Mouse (Mus musculus) CH12.LX (cell line): ENCODE results near the gene Rtl1. TPM values are rescaled to one million over a fixed set of nuclear protein-coding genes. Genes with fewer than 3 reads are reported as not detected.

Experiments used
- DNase-seq: peaks from one replicate; pipeline ENCODE4 v3.0.0-alpha.2; 2013; ENCODE audit errors: extremely low read depth
- H3K27ac ChIP-seq: 2 replicates; pipeline ENCODE4 v1.5.1; 2012; ENCODE audit warnings: low read depth, mild to moderate bottlenecking, control low read depth, moderate library complexity; ENCODE audit not compliant: insufficient read depth
- H3K27me3 ChIP-seq: replicated peaks from 2 replicates; pipeline ENCODE3; 2012; ENCODE audit warnings: inconsistent platforms
- H3K36me3 ChIP-seq, 2 experiments: replicated peaks in 1 of 2; 2 replicates each; pipeline versions ENCODE3 to v1.6.1; 2012; ENCODE audit warnings: inconsistent platforms in 1 of 2, low read length in 1 of 2, mild to moderate bottlenecking in 1 of 2, mixed read lengths in 1 of 2, moderate library complexity in 1 of 2; ENCODE audit not compliant: control insufficient read depth in 1 of 2, insufficient read depth in 1 of 2
- H3K4me1 ChIP-seq, 2 experiments: 2 replicates each; pipeline ENCODE4 v1.6.1; 2012; ENCODE audit warnings: inconsistent platforms in 1 of 2, moderate library complexity in 1 of 2; ENCODE audit not compliant: insufficient read depth in 2 of 2, control insufficient read depth in 1 of 2
- H3K4me2 ChIP-seq: 2 replicates; pipeline ENCODE4 v1.6.1; 2012; ENCODE audit warnings: low read depth, mild to moderate bottlenecking, control low read depth; ENCODE audit not compliant: poor library complexity, insufficient read depth, severe bottlenecking
- H3K4me3 ChIP-seq, 3 experiments: fragments of 150-350 bp in 1 of 3; sonication (generic) in 1 of 3; replicated peaks in 1 of 3; 2 replicates each; pipeline versions ENCODE3 to v1.5.1; 2011 to 2012; ENCODE audit warnings: low read depth in 2 of 3, low read length in 2 of 3, mild to moderate bottlenecking in 2 of 3, moderate library complexity in 2 of 3, control low read depth in 1 of 3, improper control_type of control experiment in 1 of 3, inconsistent platforms in 1 of 3, mixed read lengths in 1 of 3; ENCODE audit not compliant: poor library complexity in 1 of 3
- H3K79me2 ChIP-seq: replicated peaks from 2 replicates; pipeline ENCODE4 v1.6.1; 2012; ENCODE audit warnings: mild to moderate bottlenecking, moderate library complexity; ENCODE audit not compliant: control insufficient read depth, poor library complexity, insufficient read depth, severe bottlenecking; ENCODE audit errors: extremely low read depth
- H3K9ac ChIP-seq: 2 replicates; pipeline ENCODE4 v1.6.1; 2012; ENCODE audit warnings: low read depth, mild to moderate bottlenecking, control low read depth, moderate library complexity; ENCODE audit not compliant: insufficient read depth
- H3K9me3 ChIP-seq: replicated peaks from 2 replicates; pipeline ENCODE3; 2012; ENCODE audit warnings: low read length, inconsistent platforms, mixed read lengths
- CTCF ChIP-seq, 2 experiments: IDR thresholded peaks in 1 of 2; conservative IDR thresholded peaks in 1 of 2; 2 replicates each; pipeline ENCODE4 v1.5.1; 2011 to 2012; ENCODE audit warnings: low read depth in 2 of 2, low read length in 2 of 2, improper control_type of control experiment in 1 of 2, inconsistent platforms in 1 of 2, mild to moderate bottlenecking in 1 of 2, moderate library complexity in 1 of 2
- E2F4 ChIP-seq: IDR thresholded peaks from 2 replicates; pipeline ENCODE4 v1.6.1; 2011; ENCODE audit warnings: low read depth, low read length, improper control_type of control experiment; ENCODE audit not compliant: insufficient replicate concordance
- ELF1 ChIP-seq: IDR thresholded peaks from 2 replicates; pipeline ENCODE4 v1.6.1; 2014; ENCODE audit warnings: low read depth, mild to moderate bottlenecking, inconsistent platforms, low read length, improper control_type of control experiment
- EP300 ChIP-seq: IDR thresholded peaks from 2 replicates; pipeline ENCODE4 v1.6.1; 2011; ENCODE audit warnings: low read length, improper control_type of control experiment
- GABPA ChIP-seq: IDR thresholded peaks from 2 replicates; pipeline ENCODE4 v1.6.1; 2012; ENCODE audit warnings: low read depth, low read length, improper control_type of control experiment, inconsistent platforms; ENCODE audit not compliant: insufficient replicate concordance
- HCFC1 ChIP-seq: IDR thresholded peaks from 2 replicates; pipeline ENCODE4 v1.6.1; 2012; ENCODE audit warnings: low read depth, mild to moderate bottlenecking, inconsistent platforms, low read length, improper control_type of control experiment
- IRF4 ChIP-seq: IDR thresholded peaks from 2 replicates; pipeline ENCODE4 v1.6.1; 2014; ENCODE audit warnings: low read depth, mild to moderate bottlenecking, inconsistent platforms, low read length, improper control_type of control experiment
- JUND ChIP-seq: conservative IDR thresholded peaks from 2 replicates; pipeline ENCODE4 v1.6.1; 2011; ENCODE audit warnings: low read depth, low read length, improper control_type of control experiment
- MAFK ChIP-seq: IDR thresholded peaks from 2 replicates; pipeline ENCODE4 v1.6.1; 2011; ENCODE audit warnings: low read length, improper control_type of control experiment; ENCODE audit not compliant: insufficient replicate concordance
- MAZ ChIP-seq: IDR thresholded peaks from 2 replicates; pipeline ENCODE4 v1.6.1; 2012; ENCODE audit warnings: low read depth, mild to moderate bottlenecking, inconsistent platforms, low read length, improper control_type of control experiment, moderate library complexity
- MEF2A ChIP-seq: IDR thresholded peaks from 2 replicates; pipeline ENCODE4 v1.6.1; 2014; ENCODE audit warnings: low read depth, mild to moderate bottlenecking, inconsistent platforms, low read length, improper control_type of control experiment, borderline replicate concordance
- MYC ChIP-seq: IDR thresholded peaks from 2 replicates; pipeline ENCODE4 v1.6.1; 2011; ENCODE audit warnings: low read depth, mild to moderate bottlenecking, improper control_type of control experiment, low read length
- NRF1 ChIP-seq: IDR thresholded peaks from 2 replicates; pipeline ENCODE4 v1.6.1; 2014; ENCODE audit warnings: low read depth, mild to moderate bottlenecking, inconsistent platforms, low read length, improper control_type of control experiment, moderate library complexity
- RCOR1 ChIP-seq: conservative IDR thresholded peaks from 2 replicates; pipeline ENCODE4 v1.6.1; 2012; ENCODE audit warnings: low read depth, mild to moderate bottlenecking, inconsistent platforms, low read length, improper control_type of control experiment
- SIN3A ChIP-seq: IDR thresholded peaks from 2 replicates; pipeline ENCODE4 v1.6.1; 2012; ENCODE audit warnings: low read length, improper control_type of control experiment, inconsistent platforms
- SMC3 ChIP-seq: IDR thresholded peaks from 2 replicates; pipeline ENCODE4 v1.6.1; 2011; ENCODE audit warnings: low read depth, low read length, improper control_type of control experiment
- TBP ChIP-seq: conservative IDR thresholded peaks from 2 replicates; pipeline ENCODE4 v1.6.1; 2011; ENCODE audit warnings: low read depth, low read length, improper control_type of control experiment
- UBTF ChIP-seq: IDR thresholded peaks from 2 replicates; pipeline ENCODE4 v1.6.1; 2012; ENCODE audit warnings: low read depth, mild to moderate bottlenecking, inconsistent platforms, low read length, improper control_type of control experiment, moderate library complexity
- USF2 ChIP-seq: conservative IDR thresholded peaks from 2 replicates; pipeline ENCODE4 v1.6.1; 2011; ENCODE audit warnings: low read depth, low read length, improper control_type of control experiment
- ZC3H11A ChIP-seq: IDR thresholded peaks from 2 replicates; pipeline ENCODE4 v1.6.1; 2012; ENCODE audit warnings: low read depth, mild to moderate bottlenecking, inconsistent platforms, low read length, improper control_type of control experiment
- ZKSCAN1 ChIP-seq: IDR thresholded peaks from 2 replicates; pipeline ENCODE4 v1.6.1; 2012; ENCODE audit warnings: low read depth, inconsistent platforms, low read length, improper control_type of control experiment, borderline replicate concordance
- ZNF384 ChIP-seq: IDR thresholded peaks from 2 replicates; pipeline ENCODE4 v1.6.1; 2012; ENCODE audit warnings: low read depth, low read length, improper control_type of control experiment, inconsistent platforms
- dilution Hi-C: fragments of 300-500 bp; cut with MboI; formaldehyde crosslinking; loops from 2 replicates; pipeline ENCODE4 v1.14.3; 2020; ENCODE audit warnings: low sequenced_read_pairs; ENCODE audit not compliant: extremely low pct_unique_long_range_greater_than_20kb, extremely low pct_ligation_motif_present
- in situ Hi-C: fragments of 300-500 bp; cut with MboI; formaldehyde crosslinking; loops from 3 replicates; pipeline ENCODE4 v1.14.3; 2019; ENCODE audit warnings: low sequenced_read_pairs, low pct_ligation_motif_present, low pct_unique_long_range_greater_than_20kb, mixed read lengths
- polyA plus RNA-seq: library from polyadenylated mRNA; unstranded; fragments of >175 nt; gene quantifications from 2 replicates; pipeline ENCODE4 v1.2.1, GENCODE M21; 2012; ENCODE audit warnings: low read depth; ENCODE audit not compliant: insufficient read length
- total RNA-seq, 2 experiments: library from RNA; depleted of rRNA; stranded (reverse); fragments of 300-350 nt in 1 of 2; fragments of >200 nt in 1 of 2; gene quantifications; 2 replicates each; pipeline ENCODE4 v1.2.3; 2012 to 2014

Gene Rtl1
- total and polyA plus RNA-seq, 3 experiments: not detected

DNA sequence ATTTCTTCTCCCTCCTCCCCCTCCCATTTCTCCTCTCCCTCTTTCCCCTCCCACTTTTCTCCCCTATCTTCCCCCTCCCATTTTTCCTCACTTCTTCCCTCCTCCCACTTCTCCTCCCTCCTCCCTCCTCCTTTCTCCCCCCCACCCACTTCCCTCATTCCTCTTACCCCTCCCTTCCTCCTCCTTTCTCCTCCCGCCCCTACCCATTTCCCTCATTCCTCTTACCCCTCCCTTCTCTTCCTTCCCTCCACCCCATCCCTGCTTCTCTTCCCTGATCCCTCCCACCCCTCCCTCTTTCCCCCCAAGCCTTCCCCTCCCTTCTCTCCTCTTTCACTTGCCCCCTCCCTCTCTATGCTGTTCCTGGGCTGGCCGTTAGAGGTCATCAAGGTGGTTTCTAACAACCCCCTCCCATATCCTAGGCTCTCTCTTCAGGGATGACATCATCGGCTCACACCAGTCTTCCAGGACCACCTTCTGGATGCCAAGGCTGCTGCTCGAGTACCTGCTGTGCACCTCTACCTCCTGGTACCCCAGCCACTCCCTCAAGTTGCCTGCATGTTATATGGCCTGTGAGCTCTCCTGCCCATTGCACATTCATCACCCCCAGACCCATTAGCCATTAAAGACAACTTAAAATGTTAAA, 56.7 kb downstream of the Rtl1 start:
- no peak overlapping the region for H3K27ac ChIP-seq
- no peaks in the 10 kb centered on the region for H3K27me3 ChIP-seq
- in situ Hi-C loops (no loop called here), dilution Hi-C loops (no loop called here)
- H3K9ac ChIP-seq: no peak overlapping the region
- H3K79me2 ChIP-seq: no peaks in the 10 kb centered on the region
- no peak overlapping the region for H3K4me3 ChIP-seq
- no peaks in the 10 kb centered on the region for H3K4me1 ChIP-seq
- DNase-seq: no peak
- no peak for TF ChIP-seq E2F4
- no peak for TF ChIP-seq JUND
- no peak for TF ChIP-seq MAFK
- TF ChIP-seq IRF4: no peak
- TF ChIP-seq NRF1: no peak
- TF ChIP-seq TBP: no peak
- no peak for TF ChIP-seq GABPA
- no peak for TF ChIP-seq ZNF384
- no peak for TF ChIP-seq EP300
- TF ChIP-seq ELF1: no peak
- no peak for TF ChIP-seq USF2
- no peak for TF ChIP-seq SIN3A
- no peak for TF ChIP-seq SMC3
- no peak for TF ChIP-seq MAZ
- no peak for TF ChIP-seq MEF2A
- TF ChIP-seq ZKSCAN1: no peak
- no peak for TF ChIP-seq MYC
- H3K36me3 ChIP-seq: no peaks in the 10 kb centered on the region
- H3K9me3 ChIP-seq: peaks cover 79% of the 10 kb centered on the region
- no peak overlapping the region for H3K4me2 ChIP-seq

DNA sequence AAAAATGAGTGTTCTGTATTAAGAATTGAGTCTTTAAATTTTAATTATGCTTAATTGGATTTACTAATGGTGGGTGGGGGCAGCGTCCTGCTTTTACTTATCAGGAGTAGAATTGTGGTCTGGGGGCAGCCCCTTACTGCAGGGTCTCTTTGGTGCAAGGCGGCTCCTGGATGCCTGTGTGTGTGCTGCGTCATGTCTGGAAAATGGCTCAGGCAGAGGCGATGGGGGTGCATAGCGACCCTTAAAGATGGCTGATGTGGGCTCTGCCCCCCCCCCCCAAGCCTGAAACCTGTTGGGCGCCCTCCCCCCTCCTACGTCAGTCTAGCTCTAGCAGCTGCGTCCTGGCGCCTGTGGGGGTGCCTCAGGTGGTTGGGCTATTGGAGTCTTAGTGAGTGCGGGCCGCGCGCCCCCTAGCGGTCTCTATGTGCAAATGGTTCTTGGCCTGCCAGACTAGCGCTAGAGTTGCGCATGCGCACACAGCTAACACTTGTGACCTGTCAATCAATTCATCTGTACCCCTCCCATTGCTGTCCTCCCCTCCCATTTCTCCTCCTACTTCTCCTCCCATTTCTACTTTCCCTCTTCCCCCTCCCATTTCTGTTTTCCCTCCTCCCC, 57.4 kb downstream of the Rtl1 start:
- in situ Hi-C loops: no loop called here
- no peaks in the 10 kb centered on the region for H3K79me2 ChIP-seq
- TF ChIP-seq HCFC1: no peak
- no peak for TF ChIP-seq SMC3
- TF ChIP-seq ZC3H11A: no peak
- no peak for TF ChIP-seq RCOR1
- no peak for TF ChIP-seq UBTF
- TF ChIP-seq MEF2A: no peak
- no peak for TF ChIP-seq MAZ
- TF ChIP-seq CTCF (conservative IDR thresholded peaks at IDR 0.05 in 1 of 2, IDR thresholded peaks at IDR 0.05 in 1 of 2; ENCODE audit: low read depth in 2 of 2, low read length in 2 of 2): no peak
- no peak overlapping the region for H3K4me3 ChIP-seq
- H3K9me3 ChIP-seq: peaks cover 77% of the 10 kb centered on the region
- no peaks in the 10 kb centered on the region for H3K27me3 ChIP-seq
- H3K27ac ChIP-seq: no peak overlapping the region
- H3K9ac ChIP-seq: no peak overlapping the region
- DNase-seq: no peak
- no peak overlapping the region for H3K4me2 ChIP-seq
- H3K4me1 ChIP-seq: no peaks in the 10 kb centered on the region
- dilution Hi-C loops: no loop called here
- H3K36me3 ChIP-seq: no peaks in the 10 kb centered on the region
